Mouse (Mus musculus) ES-E14 (cell line): ENCODE measurements around the gene Hist1h3c. TPM values are rescaled to one million over a fixed set of nuclear protein-coding genes. Genes with fewer than 3 reads are reported as not detected.
"Not testable (repeated sequence)": the region's sequence is repeated elsewhere in the genome, so short reads cannot be mapped to it uniquely, and the experiment has no call there.

Experiments
- DNase-seq: peaks from one replicate; pipeline ENCODE4 v3.0.0-alpha.2; 2013; ENCODE audit warnings: low read depth, low spot score
- H3K27ac ChIP-seq: 2 replicates; pipeline ENCODE4 v1.5.1; 2012; ENCODE audit warnings: low read depth, mild to moderate bottlenecking, low read length, moderate library complexity, mixed read lengths; ENCODE audit not compliant: poor library complexity, insufficient read depth, severe bottlenecking
- H3K36me3 ChIP-seq: 2 replicates; pipeline ENCODE4 v1.6.1; 2012; ENCODE audit warnings: mild to moderate bottlenecking, low read length, moderate library complexity, mixed read lengths; ENCODE audit not compliant: control insufficient read depth, poor library complexity, insufficient read depth, severe bottlenecking
- H3K4me1 ChIP-seq, 2 experiments: fragments of 150-350 bp in 1 of 2; sonication (generic) in 1 of 2; 2 replicates each; pipeline ENCODE4 v1.6.1; 2012; ENCODE audit warnings: low read length in 2 of 2, mild to moderate bottlenecking in 1 of 2, mixed read lengths in 1 of 2; ENCODE audit not compliant: control insufficient read depth in 2 of 2, insufficient read depth in 2 of 2, poor library complexity in 1 of 2
- H3K4me3 ChIP-seq, 2 experiments: fragments of 150-350 bp in 1 of 2; sonication (generic) in 1 of 2; 2 replicates each; pipeline ENCODE4 v1.5.1; 2012; ENCODE audit warnings: low read length in 2 of 2, low read depth in 1 of 2, mild to moderate bottlenecking in 1 of 2, mixed read lengths in 1 of 2; ENCODE audit not compliant: insufficient read depth in 1 of 2, poor library complexity in 1 of 2, severe bottlenecking in 1 of 2
- H3K9ac ChIP-seq: 2 replicates; pipeline ENCODE4 v1.6.1; 2012; ENCODE audit warnings: low read depth, mild to moderate bottlenecking, low read length, mixed read lengths; ENCODE audit not compliant: poor library complexity, insufficient read depth, severe bottlenecking
- H3K9me3 ChIP-seq: fragments of 150-350 bp; sonication (generic); 2 replicates; pipeline ENCODE4 v1.6.1; 2012; ENCODE audit warnings: low read depth, mild to moderate bottlenecking, low read length; ENCODE audit not compliant: control insufficient read depth, insufficient read depth
- CHD2 ChIP-seq: IDR thresholded peaks from 2 replicates; pipeline ENCODE4 v1.6.1; 2014; ENCODE audit warnings: mild to moderate bottlenecking, low read depth, low read length, inconsistent platforms
- HCFC1 ChIP-seq: IDR thresholded peaks from 2 replicates; pipeline ENCODE4 v1.6.1; 2012; ENCODE audit warnings: low read length, inconsistent platforms, borderline replicate concordance; ENCODE audit not compliant: insufficient read depth
- MAFK ChIP-seq: IDR thresholded peaks from 2 replicates; pipeline ENCODE4 v1.6.1; 2014; ENCODE audit warnings: mild to moderate bottlenecking, low read depth, low read length, inconsistent platforms; ENCODE audit not compliant: insufficient read depth
- ZC3H11A ChIP-seq: IDR thresholded peaks from 2 replicates; pipeline ENCODE4 v1.6.1; 2012; ENCODE audit warnings: low read depth, mild to moderate bottlenecking, inconsistent platforms, low read length, borderline replicate concordance
- ZNF384 ChIP-seq: IDR thresholded peaks from 2 replicates; pipeline ENCODE4 v1.6.1; 2012; ENCODE audit warnings: low read depth, low read length, inconsistent platforms
- in situ Hi-C, 2 experiments: fragments of 600-800 bp; cut with MboI; formaldehyde crosslinking; loops; one replicate each; pipeline ENCODE4 v1.15.1; 2025; ENCODE audit warnings: low sequenced_read_pairs in 2 of 2, inconsistent platforms in 1 of 2; ENCODE audit not compliant: unreplicated experiment in 2 of 2
- total RNA-seq: library from RNA; depleted of rRNA; stranded (reverse); fragments of 300-350 nt; gene quantifications from 2 replicates; pipeline ENCODE4 v1.2.3, GENCODE M21; 2012

Gene Hist1h3c
- total RNA-seq, 1 experiment: 1,161 TPM

DNA sequence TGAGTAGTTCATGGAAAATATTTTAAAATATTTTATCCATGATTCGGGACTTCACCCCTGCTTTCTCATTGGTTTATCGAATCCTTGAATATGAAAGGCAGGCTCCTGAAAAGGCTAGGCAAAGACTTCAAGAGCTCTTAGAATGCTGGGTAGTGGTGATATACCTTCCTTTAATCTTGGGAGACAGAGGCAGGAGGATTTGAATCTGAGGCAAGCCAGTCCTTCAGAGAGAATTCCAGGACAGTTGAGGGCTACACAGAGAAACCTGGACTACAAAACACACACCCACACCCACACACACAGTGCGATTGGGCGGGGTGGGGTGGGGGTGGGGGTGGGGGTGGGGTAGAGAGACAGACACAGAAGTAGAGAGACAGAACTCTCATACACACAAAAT lies 2.5 kb upstream of the Hist1h3c start:
- H3K4me1 ChIP-seq: peaks cover 0 to 2% of the 10 kb centered on the region in 2 experiments; a peak in 2 of 4 replicates
- in situ Hi-C loops: loop anchor here in 1 of 2 experiments (10.0 kb wide), 2 partner anchors 193 to 1713 kb away; partner anchors contain the start of genes Hist1h1d, Hist1h2ah, Hist1h2bk and Hist1h4f
- peak overlapping the region; percentile 57; the same call in 1 of the 2 replicates for H3K9ac ChIP-seq
- H3K9me3 ChIP-seq: no peaks in the 10 kb centered on the region
- H3K4me3 ChIP-seq: peak overlapping the region in 1 of 2 experiments; percentile 27; a peak in 1 of 4 replicates
- no peak for DNase-seq
- peak overlapping the region; percentile 96; the same call in 1 of the 2 replicates for H3K27ac ChIP-seq
- no peaks in the 10 kb centered on the region for H3K36me3 ChIP-seq
- TF ChIP-seq CHD2 (no peak), ZC3H11A (no peak), ZNF384 (no peak), HCFC1 (no peak), MAFK (no peak)

DNA sequence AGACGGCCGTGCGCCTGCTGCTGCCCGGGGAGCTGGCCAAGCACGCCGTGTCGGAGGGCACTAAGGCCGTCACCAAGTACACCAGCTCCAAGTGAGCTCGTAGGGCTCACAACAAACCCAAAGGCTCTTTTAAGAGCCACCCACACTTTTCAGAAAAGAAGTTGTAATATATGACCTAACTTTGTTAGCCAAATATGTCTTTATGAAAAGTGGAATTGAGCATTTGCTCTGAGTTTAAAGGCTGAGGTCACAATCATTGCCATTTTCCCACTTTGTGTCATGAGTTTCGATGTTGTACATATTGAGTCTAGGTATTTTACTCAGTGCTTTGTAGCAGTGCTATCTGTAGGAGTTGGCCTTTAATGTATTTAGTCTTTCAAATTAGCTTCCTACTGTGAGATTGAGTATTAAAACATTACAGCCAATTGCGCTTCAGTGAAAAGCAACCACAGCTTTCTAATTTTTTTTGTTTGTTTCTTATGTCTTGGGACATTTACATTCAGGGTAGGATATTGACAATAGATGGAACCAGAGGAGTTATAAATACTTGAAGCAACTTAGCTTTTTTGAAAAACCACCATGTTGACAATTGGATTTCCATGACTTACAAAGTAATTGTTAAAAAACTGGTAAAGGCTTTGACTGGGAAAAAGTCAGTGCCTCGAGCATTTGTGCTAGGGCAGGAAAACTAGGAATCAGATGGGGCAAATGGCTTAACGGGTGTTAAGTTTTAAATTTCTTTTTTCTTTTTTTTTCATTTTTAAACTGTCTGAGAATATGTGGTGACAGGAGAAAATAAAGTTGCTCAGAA lies 1.9 kb upstream of the Hist1h3c start:
- peak overlapping the region; percentile 3 to 53 for H3K4me3 ChIP-seq
- peak overlapping the region; percentile 96 for H3K27ac ChIP-seq
- no peak for DNase-seq
- no peaks in the 10 kb centered on the region for H3K36me3 ChIP-seq
- H3K4me1 ChIP-seq: peaks cover 0 to 2% of the 10 kb centered on the region in 2 experiments; a peak in 2 of 4 replicates
- peak overlapping the region; percentile 85 for H3K9ac ChIP-seq
- TF ChIP-seq HCFC1 (no peak), CHD2 (peak; percentile 47; the same call in 1 of the 2 replicates)
- in situ Hi-C loops: loop anchor here in 1 of 2 experiments (10.0 kb wide), 2 partner anchors 192 to 1712 kb away; partner anchors contain the start of genes Hist1h1d, Hist1h2ah, Hist1h2bk and Hist1h4f
- H3K9me3 ChIP-seq: no peaks in the 10 kb centered on the region

DNA sequence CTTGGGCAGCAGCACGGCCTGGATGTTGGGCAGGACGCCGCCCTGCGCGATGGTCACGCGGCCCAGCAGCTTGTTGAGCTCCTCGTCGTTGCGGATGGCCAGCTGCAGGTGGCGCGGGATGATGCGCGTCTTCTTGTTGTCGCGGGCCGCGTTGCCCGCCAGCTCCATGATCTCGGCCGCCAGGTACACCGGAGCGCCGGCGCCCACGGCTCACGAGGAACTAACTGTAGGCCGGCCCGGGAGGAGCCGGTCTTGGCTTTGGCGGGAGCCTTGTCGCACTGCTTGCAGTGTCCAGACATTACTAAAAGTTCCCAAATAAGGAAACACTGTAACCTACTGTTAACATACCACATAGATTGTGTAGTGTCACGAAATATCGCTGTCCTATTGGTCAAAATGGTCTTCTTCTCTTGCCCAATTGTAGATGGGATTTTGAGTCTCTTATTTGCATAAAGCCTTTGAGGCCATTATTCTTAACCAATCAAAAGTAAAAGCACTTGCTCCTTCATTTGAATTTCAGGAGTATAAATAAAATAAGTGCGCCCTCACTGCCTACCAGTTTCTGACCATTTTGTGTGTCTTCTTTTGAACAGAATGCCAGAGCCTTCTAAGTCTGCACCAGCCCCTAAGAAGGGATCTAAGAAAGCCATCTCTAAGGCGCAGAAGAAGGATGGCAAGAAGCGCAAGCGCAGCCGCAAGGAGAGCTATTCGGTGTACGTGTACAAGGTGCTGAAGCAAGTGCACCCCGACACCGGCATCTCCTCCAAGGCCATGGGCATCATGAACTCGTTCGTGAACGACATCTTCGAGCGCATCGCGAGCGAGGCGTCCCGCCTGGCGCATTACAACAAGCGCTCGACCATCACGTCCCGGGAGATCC lies 1.0 kb upstream of the Hist1h3c start, which contains the start of gene Hist1h2bb:
TSS of gene Hist1h2bb (plus strand) at position 534 of the 880 bp plus-strand sequence.
- H3K9me3 ChIP-seq, H3K4me1 ChIP-seq, DNase-seq, H3K36me3 ChIP-seq: not testable (repeated sequence)
- peak within 1 kb of the TSS; percentile 96 for H3K27ac ChIP-seq
- H3K9ac ChIP-seq: peak within 1 kb of the TSS; percentile 85
- in situ Hi-C loops: loop anchor here in 1 of 2 experiments (10.0 kb wide), 2 partner anchors 192 to 1712 kb away; partner anchors contain the start of genes Hist1h1d, Hist1h2ah, Hist1h2bk and Hist1h4f
- peak within 1 kb of the TSS; percentile 68 for H3K4me3 ChIP-seq
- TF ChIP-seq CHD2: peak; percentile 84

DNA sequence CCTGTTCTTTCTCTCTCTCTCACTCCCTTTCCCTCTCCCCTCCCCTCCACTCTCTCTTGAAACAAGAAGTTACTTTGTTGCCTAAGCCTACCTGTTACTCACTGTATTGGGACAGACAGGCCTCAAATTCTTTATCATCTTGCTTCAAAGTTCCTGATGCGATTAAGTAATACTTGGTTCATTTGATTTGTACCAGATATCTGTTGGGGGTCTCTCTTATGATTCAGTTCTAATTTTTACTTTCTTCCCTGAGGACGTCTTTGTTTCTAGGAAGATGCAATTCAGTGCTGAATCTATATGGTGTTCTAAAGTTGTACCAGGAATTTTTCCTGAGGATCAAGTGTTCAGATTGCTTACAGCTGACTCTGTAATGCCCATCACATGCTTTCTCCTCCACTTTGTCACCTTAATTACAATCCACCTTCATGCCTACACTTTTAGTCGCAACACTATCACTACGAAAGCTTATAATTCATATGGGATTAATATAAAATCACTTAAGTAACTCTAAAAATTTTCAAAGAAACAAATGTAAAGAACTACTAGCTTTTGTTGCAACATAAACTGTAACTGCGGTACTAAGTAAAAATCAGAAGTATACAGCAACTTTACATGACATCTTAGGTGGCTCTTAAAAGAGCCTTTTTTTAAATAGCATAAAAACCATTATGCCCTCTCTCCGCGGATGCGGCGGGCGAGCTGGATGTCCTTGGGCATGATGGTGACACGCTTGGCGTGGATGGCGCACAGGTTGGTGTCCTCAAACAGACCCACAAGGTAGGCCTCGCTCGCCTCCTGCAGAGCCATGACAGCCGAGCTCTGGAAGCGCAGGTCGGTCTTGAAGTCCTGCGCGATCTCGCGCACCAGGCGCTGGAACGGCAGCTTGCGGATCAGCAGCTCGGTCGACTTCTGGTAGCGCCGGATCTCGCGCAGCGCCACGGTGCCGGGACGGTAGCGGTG lies 701 bp downstream of the Hist1h3c start:
- H3K4me1 ChIP-seq: peaks cover 1 to 3% of the 10 kb centered on the region in 2 experiments; a peak in 3 of 4 replicates
- TF ChIP-seq ZC3H11A: no peak
- TF ChIP-seq ZNF384: no peak
- no peak for TF ChIP-seq HCFC1
- 0 out of 2 replicates have a peak, but pooled peaks have one; percentile 47 for TF ChIP-seq CHD2
- H3K9me3 ChIP-seq: no peaks in the 10 kb centered on the region
- no peaks in the 10 kb centered on the region for H3K36me3 ChIP-seq
- peak overlapping the region; percentile 3 to 70 for H3K4me3 ChIP-seq
- H3K27ac ChIP-seq: peak overlapping the region; percentile 93
- peak overlapping the region; percentile 87 for H3K9ac ChIP-seq
- DNase-seq: no peak
- in situ Hi-C loops: loop anchor here in 1 of 2 experiments (5.0 to 10.0 kb wide), 3 partner anchors 52 to 1710 kb away; partner anchors contain the start of genes Hist1h1d, Hist1h2ah, Hist1h2bk and Hist1h4f
